Mouse (Mus musculus) hindbrain, embryonic 12.5 days (tissue): ENCODE data around the gene Oxld1. TPM values are rescaled to one million over a fixed set of nuclear protein-coding genes. Genes with fewer than 3 reads are reported as not detected.

ENCODE experiments used
- ATAC-seq: fragments of 200-750 bp; cut with Nextera tagmentation; 2 replicates; pipeline ENCODE4 v1.8.0; 2017; ENCODE audit warnings: moderate TSS enrichment; ENCODE audit not compliant: low FRiP score
- H3K27ac ChIP-seq: fragments of 300-500 bp; sonication (generic); 2 replicates; pipeline ENCODE4 v1.5.1; 2016; ENCODE audit warnings: mild to moderate bottlenecking
- H3K27me3 ChIP-seq: fragments of 300-500 bp; sonication (generic); 2 replicates; pipeline ENCODE4 v1.6.1; 2016; ENCODE audit warnings: mild to moderate bottlenecking
- H3K36me3 ChIP-seq: fragments of 300-500 bp; sonication (generic); 2 replicates; pipeline ENCODE4 v1.6.1; 2016; ENCODE audit warnings: mild to moderate bottlenecking
- H3K4me1 ChIP-seq: fragments of 300-500 bp; sonication (generic); 2 replicates; pipeline ENCODE4 v1.6.1; 2016
- H3K4me2 ChIP-seq: fragments of 300-500 bp; sonication (generic); replicated peaks from 2 replicates; pipeline ENCODE4 v1.6.1; 2016; ENCODE audit warnings: mild to moderate bottlenecking
- H3K4me3 ChIP-seq: fragments of 300-500 bp; sonication (generic); 2 replicates; pipeline ENCODE4 v1.5.1; 2016; ENCODE audit warnings: mild to moderate bottlenecking
- H3K9ac ChIP-seq: fragments of 300-500 bp; sonication (generic); 2 replicates; pipeline ENCODE4 v1.6.1; 2016; ENCODE audit warnings: mild to moderate bottlenecking, moderate library complexity
- H3K9me3 ChIP-seq: fragments of 300-500 bp; sonication (generic); replicated peaks from 2 replicates; pipeline ENCODE4 v1.6.1; 2016; ENCODE audit warnings: mild to moderate bottlenecking
- WGBS: fragments of 180-500 bp; shearing (Covaris S2); methylation state at CpG from one replicate; pipeline ENCODE4 v1.1.7; 2016; 5-methylcytosine and 5-hydroxymethylcytosine counted together
- polyA plus RNA-seq: library from polyadenylated mRNA; unstranded; fragments of >200 nt; fragmentation: Nextera tagmentation; extraction: Ambion mirVana; gene quantifications from 2 replicates; pipeline ENCODE4 v1.2.1, GENCODE M21; 2016

Gene Oxld1
- polyA plus RNA-seq, 1 experiment from 2014 or later, result 11.3 TPM

- Histone ChIP-seq H3K4me3 (peak overlapping the region; percentile 80), H3K4me2 (peak overlapping the region; percentile 86), H3K9ac (peak overlapping the region; percentile 82), H3K4me1 (peaks cover 34% of the 10 kb centered on the region), H3K27me3 (no peaks in the 10 kb centered on the region), H3K27ac (peak overlapping the region; percentile 81), H3K36me3 (peaks cover 49% of the 10 kb centered on the region), H3K9me3 (no peaks in the 10 kb centered on the region)
- ATAC-seq, result no peak
- 32% methylated on average over 3 of the region's 3 CpGs for WGBS
Measured at GRCm38 (mm10) chr11:120492878-120493203, 35.0 kb upstream of the Oxld1 start.

- ATAC-seq, result peak; percentile 10
- Histone ChIP-seq H3K27ac (peak overlapping the region; percentile 81), H3K27me3 (no peaks in the 10 kb centered on the region), H3K4me1 (peaks cover 34% of the 10 kb centered on the region), H3K4me3 (peak overlapping the region; percentile 80), H3K36me3 (peaks cover 49% of the 10 kb centered on the region), H3K4me2 (peak overlapping the region; percentile 86), H3K9ac (peak overlapping the region; percentile 82), H3K9me3 (no peaks in the 10 kb centered on the region)
- WGBS, result 1% methylated on average over 48 of the region's 48 CpGs
Measured at GRCm38 (mm10) chr11:120492024-120492877, 34.4 kb upstream of the Oxld1 start.

GRCm38 (mm10) chr11:120491317-120492023, 33.6 kb upstream of the Oxld1 start, which contains the start of gene Slc25a10:
Slc25a10 (plus strand) TSS chr11:120491840.
- peak within 1 kb of the TSS; percentile 86 for H3K4me2 ChIP-seq
- H3K4me1 ChIP-seq, result peaks cover 34% of the 10 kb centered on the region
- ATAC-seq, result peak; percentile 87
- no peaks in the 10 kb centered on the region for H3K9me3 ChIP-seq
- no peaks in the 10 kb centered on the region for H3K27me3 ChIP-seq
- under 1% methylated on average over 32 of the region's 35 CpGs for WGBS
- peaks cover 48% of the 10 kb centered on the region for H3K36me3 ChIP-seq
- peak within 1 kb of the TSS; percentile 80 for H3K4me3 ChIP-seq
- peak within 1 kb of the TSS; percentile 82 for H3K9ac ChIP-seq
- peak within 1 kb of the TSS; percentile 81 for H3K27ac ChIP-seq

GRCm38 (mm10) chr11:120490291-120491046, 32.6 kb upstream of the Oxld1 start:
- Histone ChIP-seq H3K4me3 (no peak overlapping the region), H3K36me3 (peaks cover 42% of the 10 kb centered on the region), H3K4me1 (peaks cover 39% of the 10 kb centered on the region), H3K9me3 (no peaks in the 10 kb centered on the region), H3K4me2 (peak overlapping the region; percentile 86), H3K27ac (0 out of 2 replicates have a peak overlapping the region, but pooled peaks have one; percentile 81), H3K9ac (no peak overlapping the region), H3K27me3 (no peaks in the 10 kb centered on the region)
- 33% methylated on average over 4 of the region's 4 CpGs for WGBS
- no peak for ATAC-seq

- H3K4me2 ChIP-seq, result no peak overlapping the region
- H3K27me3 ChIP-seq, result no peaks in the 10 kb centered on the region
- peaks cover 29% of the 10 kb centered on the region for H3K36me3 ChIP-seq
- no peak overlapping the region for H3K4me3 ChIP-seq
- H3K27ac ChIP-seq, result no peak overlapping the region
- no peaks in the 10 kb centered on the region for H3K9me3 ChIP-seq
- peaks cover 44% of the 10 kb centered on the region for H3K4me1 ChIP-seq
- no peak for ATAC-seq
- WGBS, result 63% methylated on average over 4 of the region's 4 CpGs
- H3K9ac ChIP-seq, result no peak overlapping the region
Measured at GRCm38 (mm10) chr11:120489054-120489761, 31.3 kb upstream of the Oxld1 start.

GRCm38 (mm10) chr11:120488516-120488915, 30.6 kb upstream of the Oxld1 start:
- 81% methylated on average over 4 of the region's 4 CpGs for WGBS
- H3K9me3 ChIP-seq, result no peaks in the 10 kb centered on the region

GRCm38 (mm10) chr11:120485251-120485650, 27.4 kb upstream of the Oxld1 start:
- H3K4me1 ChIP-seq, result peaks cover 22% of the 10 kb centered on the region
- no peaks in the 10 kb centered on the region for H3K27me3 ChIP-seq
- peak overlapping the region; percentile 93 for H3K4me2 ChIP-seq
- ATAC-seq, result no peak
- peak overlapping the region; percentile 97 for H3K4me3 ChIP-seq
- H3K27ac ChIP-seq, result no peak overlapping the region
- peaks cover 64% of the 10 kb centered on the region for H3K36me3 ChIP-seq
- no peaks in the 10 kb centered on the region for H3K9me3 ChIP-seq
- H3K9ac ChIP-seq, result peak overlapping the region; percentile 92
- WGBS, result 13% methylated on average over 10 of the region's 10 CpGs

More at GRCm38 (mm10) chr11:120488516-120488915, 30.6 kb upstream of the Oxld1 start:
- Histone ChIP-seq H3K4me2 (no peak overlapping the region), H3K9ac (no peak overlapping the region), H3K27ac (no peak overlapping the region), H3K4me1 (peaks cover 46% of the 10 kb centered on the region), H3K4me3 (no peak overlapping the region), H3K27me3 (no peaks in the 10 kb centered on the region), H3K36me3 (peaks cover 33% of the 10 kb centered on the region)
- no peak for ATAC-seq

GRCm38 (mm10) chr11:120484265-120484981, 26.6 kb upstream of the Oxld1 start, which contains the start of gene Mrpl12:
Mrpl12 (plus strand) TSS chr11:120484613.
- peak; percentile 96 for ATAC-seq
- Histone ChIP-seq H3K36me3 (peaks cover 72% of the 10 kb centered on the region), H3K27me3 (no peaks in the 10 kb centered on the region), H3K9ac (peak within 1 kb of the TSS; percentile 92), H3K4me2 (peak within 1 kb of the TSS; percentile 93), H3K27ac (peak within 1 kb of the TSS; percentile 89), H3K9me3 (no peaks in the 10 kb centered on the region), H3K4me1 (peaks cover 19% of the 10 kb centered on the region), H3K4me3 (peak within 1 kb of the TSS; percentile 97)
- under 1% methylated on average over 60 of the region's 60 CpGs for WGBS

- H3K27ac ChIP-seq, result peak overlapping the region; percentile 89
- no peaks in the 10 kb centered on the region for H3K9me3 ChIP-seq
- WGBS, result 93% methylated on average over 7 of the region's 7 CpGs
- peak overlapping the region; percentile 93 for H3K4me2 ChIP-seq
- peak overlapping the region; percentile 97 for H3K4me3 ChIP-seq
- H3K36me3 ChIP-seq, result peaks cover 76% of the 10 kb centered on the region
- no peak for ATAC-seq
- H3K4me1 ChIP-seq, result peaks cover 18% of the 10 kb centered on the region
- H3K9ac ChIP-seq, result peak overlapping the region; percentile 92
- H3K27me3 ChIP-seq, result no peaks in the 10 kb centered on the region
Measured at GRCm38 (mm10) chr11:120483448-120483934, 25.6 kb upstream of the Oxld1 start.

GRCm38 (mm10) chr11:120472052-120472451, 14.2 kb upstream of the Oxld1 start:
- Histone ChIP-seq H3K27me3 (no peaks in the 10 kb centered on the region), H3K4me1 (peaks cover 9% of the 10 kb centered on the region), H3K27ac (no peak overlapping the region), H3K4me2 (no peak overlapping the region), H3K4me3 (no peak overlapping the region), H3K9ac (no peak overlapping the region), H3K9me3 (no peaks in the 10 kb centered on the region), H3K36me3 (peaks cover 74% of the 10 kb centered on the region)
- no peak for ATAC-seq
- 97% methylated on average over 6 of the region's 6 CpGs for WGBS

GRCm38 (mm10) chr11:120467736-120468092, 9.8 kb upstream of the Oxld1 start:
- Histone ChIP-seq H3K9ac (peak overlapping the region; percentile 93), H3K4me2 (peak overlapping the region; percentile 98), H3K36me3 (peaks cover 56% of the 10 kb centered on the region), H3K27me3 (no peaks in the 10 kb centered on the region), H3K4me1 (peaks cover 21% of the 10 kb centered on the region), H3K4me3 (peak overlapping the region; percentile 84), H3K9me3 (no peaks in the 10 kb centered on the region), H3K27ac (peak overlapping the region; percentile 71; the same call in 1 of the 2 replicates)
- 1% methylated on average over 33 of the region's 33 CpGs for WGBS
- ATAC-seq, result peak; percentile 68
